Mouse (Mus musculus): ENCODE measurements around the gene Patj. TPM values are rescaled to one million over a fixed set of nuclear protein-coding genes. Genes with fewer than 3 reads are reported as not detected.

The Patj gene
- polyA plus RNA-seq, 1 experiment, result 124 TPM

DNA sequence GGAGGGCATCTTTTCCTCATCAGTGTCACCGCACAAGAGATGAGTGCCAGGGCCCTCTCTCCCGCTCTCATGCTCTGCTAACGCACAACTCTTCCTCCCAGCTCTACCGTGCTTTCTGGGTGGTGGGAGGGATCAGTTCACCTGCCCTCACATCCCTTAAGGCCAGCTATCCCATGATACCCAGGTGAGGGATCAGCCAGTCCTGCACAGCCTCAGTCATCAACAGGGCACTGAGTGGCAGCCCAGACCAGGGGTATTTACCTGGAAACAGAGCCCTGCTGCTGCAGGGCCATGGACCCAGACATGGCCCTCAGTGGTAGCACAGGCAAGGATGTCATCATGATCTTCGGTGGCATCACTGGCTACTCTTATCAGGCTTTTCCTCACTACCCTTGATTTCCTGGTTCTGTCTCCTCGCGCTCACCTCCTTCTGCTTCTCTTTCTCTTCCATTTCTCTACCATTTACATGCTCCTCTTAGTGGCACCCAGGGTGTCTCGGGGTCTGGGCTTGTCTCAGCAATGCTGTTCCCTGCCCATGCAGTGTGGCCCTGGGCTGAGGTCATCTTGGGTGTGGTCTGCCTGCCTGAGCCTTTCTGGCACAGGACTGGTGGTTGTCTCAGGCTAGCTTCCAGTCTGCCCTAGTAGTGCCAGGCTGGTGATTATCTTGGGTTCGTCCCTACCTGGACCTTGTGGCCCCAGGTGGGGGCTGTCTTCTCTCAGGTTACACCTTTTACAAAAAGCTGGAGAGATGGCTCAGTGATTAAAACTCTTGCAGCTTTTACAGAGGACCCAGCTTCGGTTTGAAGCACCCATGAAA is 40.3 kb downstream of the Patj start:
- WGBS, result 88% methylated on average over 10 of the region's 10 CpGs
- no peak for TF ChIP-seq CTCF (IDR thresholded peaks at IDR 0.05; ENCODE audit: borderline replicate concordance, insufficient read depth, low read depth, low read length)
- no peak for TF ChIP-seq POLR2A (IDR thresholded peaks at IDR 0.05; ENCODE audit: borderline replicate concordance, insufficient read depth, low read length)

DNA sequence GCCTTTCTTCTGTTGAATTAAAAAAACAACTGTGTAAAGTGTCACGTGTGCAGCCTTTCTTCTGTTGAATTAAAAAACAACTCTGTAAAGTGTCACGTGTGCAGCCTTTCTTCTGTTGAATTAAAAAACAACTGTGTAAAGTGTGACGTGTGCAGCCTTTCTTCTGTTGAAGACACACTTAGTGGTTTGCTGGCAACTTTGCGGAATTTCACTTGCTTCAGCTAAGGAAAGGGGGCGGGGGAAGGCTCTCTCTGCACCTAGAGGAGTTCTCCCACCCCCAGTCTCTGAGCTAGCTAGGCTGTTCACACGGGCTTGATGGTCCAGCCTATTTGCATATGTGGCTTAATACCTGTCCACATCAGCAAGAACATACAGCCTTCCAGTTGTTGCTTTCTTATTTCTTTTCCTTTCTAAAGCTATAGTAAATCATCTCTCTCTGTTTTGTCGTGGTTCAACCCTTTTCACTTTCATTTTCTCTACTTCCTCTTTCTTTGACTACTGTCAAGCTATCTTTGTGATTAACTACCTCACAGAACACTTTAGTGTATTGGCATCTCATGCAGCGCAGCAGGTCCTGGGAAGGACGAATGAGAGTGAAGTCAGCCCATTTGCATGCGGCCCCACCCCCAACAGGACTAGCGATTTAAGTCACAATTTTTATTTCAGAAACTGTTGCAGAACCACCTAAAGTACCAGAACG is 41.2 kb downstream of the Patj start:
- Histone ChIP-seq H3K4me1 (ENCODE audit: control insufficient read depth, insufficient read depth, low read length) (no peaks in the 10 kb centered on the region), H3K27ac (ENCODE audit: insufficient read depth, low read length) (no peak overlapping the region), H3K4me3 (replicated peaks; ENCODE audit: insufficient read depth, low read depth, low read length) (no peak overlapping the region), H3K27me3 (ENCODE audit: control insufficient read depth, insufficient read depth, low read length) (no peaks in the 10 kb centered on the region)
- no peak for DNase-seq
- 77% methylated on average over 12 of the region's 12 CpGs for WGBS
- no peak for TF ChIP-seq POLR2A (IDR thresholded peaks at IDR 0.05; ENCODE audit: borderline replicate concordance, insufficient read depth, low read length)
- no peak for TF ChIP-seq CTCF (IDR thresholded peaks at IDR 0.05; ENCODE audit: borderline replicate concordance, insufficient read depth, low read depth, low read length)

More for the DNA sequence above, 40.3 kb downstream of the Patj start:
- DNase-seq, result no peak
- no peaks in the 10 kb centered on the region for H3K4me1 ChIP-seq (ENCODE audit: control insufficient read depth, insufficient read depth, low read length)
- no peaks in the 10 kb centered on the region for H3K27me3 ChIP-seq (ENCODE audit: control insufficient read depth, insufficient read depth, low read length)
- H3K4me3 ChIP-seq (replicated peaks; ENCODE audit: insufficient read depth, low read depth, low read length), result no peak overlapping the region
- no peak overlapping the region for H3K27ac ChIP-seq (ENCODE audit: insufficient read depth, low read length)

DNA sequence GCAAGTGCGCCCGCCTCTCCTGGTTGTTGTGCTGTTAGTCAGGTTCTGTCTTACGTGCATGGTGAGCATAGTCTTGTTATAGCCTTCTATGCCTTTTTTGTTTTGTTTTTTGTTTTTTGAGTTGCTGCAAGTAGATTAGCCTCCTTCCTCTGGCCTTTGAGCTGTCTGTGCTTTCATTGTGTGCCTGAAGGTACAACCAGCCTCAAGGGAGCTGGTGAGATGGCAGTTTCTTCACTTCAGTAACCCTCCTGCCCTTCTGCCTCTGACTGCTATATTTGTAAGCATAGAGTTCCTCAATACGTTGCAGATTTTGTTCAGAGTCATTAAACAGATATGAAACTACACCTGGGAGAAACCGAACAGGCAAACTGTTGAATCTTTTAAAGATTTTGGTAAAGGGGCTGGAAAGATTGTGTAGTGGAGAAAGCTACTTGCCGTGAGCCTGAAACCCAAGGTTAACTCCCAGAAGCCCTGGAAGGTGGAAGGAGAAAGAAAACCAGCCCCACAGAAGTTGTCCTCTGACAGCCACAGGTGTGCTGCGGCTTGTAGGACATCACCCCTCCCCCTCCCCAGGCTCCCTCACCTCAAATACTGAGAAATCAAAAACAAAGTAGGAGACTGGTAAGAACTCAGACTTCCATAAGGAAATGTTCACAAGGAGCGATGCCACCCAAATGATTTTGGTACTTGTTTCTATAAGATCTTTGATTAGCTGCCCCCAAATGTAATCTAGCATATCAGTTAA is 43.8 kb downstream of the Patj start:
- H3K27me3 ChIP-seq (ENCODE audit: control insufficient read depth, insufficient read depth, low read length), result no peaks in the 10 kb centered on the region
- TF ChIP-seq POLR2A (IDR thresholded peaks at IDR 0.05; ENCODE audit: borderline replicate concordance, insufficient read depth, low read length) (no peak), CTCF (IDR thresholded peaks at IDR 0.05; ENCODE audit: borderline replicate concordance, insufficient read depth, low read depth, low read length) (no peak)
- 89% methylated on average over 8 of the region's 8 CpGs for WGBS
- H3K4me3 ChIP-seq (replicated peaks; ENCODE audit: insufficient read depth, low read depth, low read length), result no peak overlapping the region
- DNase-seq, result no peak
- H3K27ac ChIP-seq (ENCODE audit: insufficient read depth, low read length), result no peak overlapping the region
- no peaks in the 10 kb centered on the region for H3K4me1 ChIP-seq (ENCODE audit: control insufficient read depth, insufficient read depth, low read length)

DNA sequence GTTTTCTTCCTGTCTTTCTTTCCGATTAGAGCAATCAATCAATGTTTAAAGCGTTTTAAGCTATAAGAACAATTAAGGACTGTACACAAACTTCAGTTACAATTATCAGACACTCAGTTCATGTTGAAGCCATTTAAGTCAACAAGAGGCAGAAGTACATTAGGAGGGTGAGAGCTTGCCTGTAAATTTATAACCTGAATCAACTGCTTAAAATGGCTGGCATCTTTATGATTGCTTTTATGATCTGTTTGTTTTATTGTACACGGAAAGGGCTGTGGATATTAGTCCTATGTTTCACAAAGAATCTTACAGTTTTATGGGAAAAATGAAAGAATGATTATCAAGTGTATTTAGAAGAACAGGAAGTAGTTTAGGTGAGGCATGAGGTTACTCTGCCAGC is 45.7 kb downstream of the Patj start:
- no peaks in the 10 kb centered on the region for H3K27me3 ChIP-seq (ENCODE audit: control insufficient read depth, insufficient read depth, low read length)
- H3K27ac ChIP-seq (ENCODE audit: insufficient read depth, low read length), result no peak overlapping the region
- TF ChIP-seq POLR2A (IDR thresholded peaks at IDR 0.05; ENCODE audit: borderline replicate concordance, insufficient read depth, low read length), result no peak
- H3K4me3 ChIP-seq (replicated peaks; ENCODE audit: insufficient read depth, low read depth, low read length), result no peak overlapping the region
- no peaks in the 10 kb centered on the region for H3K4me1 ChIP-seq (ENCODE audit: control insufficient read depth, insufficient read depth, low read length)
- 90% methylated on average over 3 of the region's 3 CpGs for WGBS
- no peak for DNase-seq

DNA sequence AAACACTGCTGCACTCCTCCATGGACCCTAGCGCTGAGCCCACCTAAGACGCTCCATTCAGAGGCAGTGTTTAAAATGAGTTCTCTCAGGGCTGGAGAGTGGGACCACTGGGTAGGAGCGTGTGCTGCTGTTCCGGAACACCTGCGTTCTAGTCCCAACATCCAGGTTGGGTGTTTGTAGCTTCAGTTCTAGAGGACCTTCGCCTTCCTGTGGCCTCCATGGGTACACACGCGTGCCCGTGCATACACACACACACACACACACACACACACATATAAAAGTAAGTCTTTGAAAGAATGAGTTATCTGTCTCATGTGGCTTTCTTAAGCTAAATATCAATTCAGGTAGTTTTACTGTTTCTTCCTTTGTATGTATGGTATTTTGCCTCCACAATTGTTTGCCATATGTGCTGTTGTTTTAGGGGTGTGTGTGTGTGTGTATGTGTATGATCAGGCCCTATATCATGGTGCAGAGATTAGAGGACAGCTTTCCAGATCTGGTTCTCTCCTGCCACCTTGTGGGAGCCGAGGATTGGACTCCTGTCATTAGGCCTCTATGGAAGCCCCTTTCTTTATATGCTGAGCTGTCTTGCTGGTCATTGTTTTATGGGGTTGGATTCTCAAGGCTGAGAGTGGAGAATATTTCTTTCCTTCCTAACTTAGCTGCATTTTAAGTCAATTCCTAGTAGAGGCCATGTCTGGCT is 49.0 kb downstream of the Patj start:
- Histone ChIP-seq H3K27ac (ENCODE audit: insufficient read depth, low read length) (no peak overlapping the region), H3K4me3 (replicated peaks; ENCODE audit: insufficient read depth, low read depth, low read length) (no peak overlapping the region), H3K27me3 (ENCODE audit: control insufficient read depth, insufficient read depth, low read length) (no peaks in the 10 kb centered on the region), H3K4me1 (ENCODE audit: control insufficient read depth, insufficient read depth, low read length) (no peaks in the 10 kb centered on the region)
- peak; percentile 10 to 33 for DNase-seq
- 80% methylated on average over 10 of the region's 10 CpGs for WGBS
- TF ChIP-seq POLR2A (IDR thresholded peaks at IDR 0.05; ENCODE audit: borderline replicate concordance, insufficient read depth, low read length) (no peak), CTCF (IDR thresholded peaks at IDR 0.05; ENCODE audit: borderline replicate concordance, insufficient read depth, low read depth, low read length) (peak; percentile 61; the same call in 1 of the 2 replicates)

DNA sequence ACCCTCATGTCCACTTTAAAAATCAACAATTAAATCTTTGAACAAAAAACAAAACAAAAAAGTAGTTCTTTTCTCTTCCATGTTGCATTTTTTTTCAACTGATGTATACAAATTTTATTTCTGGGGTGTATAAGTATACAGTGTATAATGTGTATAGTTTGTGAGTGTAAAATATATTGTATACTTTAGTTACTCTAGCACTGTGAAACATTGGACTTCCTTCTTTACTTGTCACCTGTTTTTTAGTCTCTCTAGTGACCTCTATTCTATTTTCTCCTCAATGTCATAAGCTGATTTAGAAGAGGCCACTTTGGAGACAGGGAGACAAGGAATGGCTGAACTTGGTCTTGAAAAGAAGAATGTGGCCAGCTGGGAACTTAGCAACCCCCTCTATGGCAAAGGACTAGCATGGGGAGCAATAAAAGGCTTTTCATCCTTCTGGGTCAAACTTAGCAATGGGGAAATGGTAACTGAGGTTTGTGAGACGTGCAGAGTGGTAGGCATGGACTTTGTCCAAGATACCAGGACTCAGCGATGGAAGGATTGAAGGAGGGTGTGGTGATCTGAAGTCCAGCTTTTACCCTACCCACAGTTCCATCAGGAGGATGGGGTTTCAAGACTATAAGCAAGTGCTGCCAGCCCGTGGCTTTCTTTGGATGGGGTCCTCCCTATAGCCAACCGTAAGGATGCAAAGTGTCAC is 54.1 kb downstream of the Patj start:
- TF ChIP-seq CTCF (IDR thresholded peaks at IDR 0.05; ENCODE audit: borderline replicate concordance, insufficient read depth, low read depth, low read length) (no peak), POLR2A (IDR thresholded peaks at IDR 0.05; ENCODE audit: borderline replicate concordance, insufficient read depth, low read length) (no peak)
- H3K4me1 ChIP-seq (ENCODE audit: control insufficient read depth, insufficient read depth, low read length), result no peaks in the 10 kb centered on the region
- no peak overlapping the region for H3K27ac ChIP-seq (ENCODE audit: insufficient read depth, low read length)
- H3K27me3 ChIP-seq (ENCODE audit: control insufficient read depth, insufficient read depth, low read length), result no peaks in the 10 kb centered on the region
- no peak overlapping the region for H3K4me3 ChIP-seq (replicated peaks; ENCODE audit: insufficient read depth, low read depth, low read length)
- no peak for DNase-seq
- WGBS, result 80% methylated on average over 4 of the region's 4 CpGs

DNA sequence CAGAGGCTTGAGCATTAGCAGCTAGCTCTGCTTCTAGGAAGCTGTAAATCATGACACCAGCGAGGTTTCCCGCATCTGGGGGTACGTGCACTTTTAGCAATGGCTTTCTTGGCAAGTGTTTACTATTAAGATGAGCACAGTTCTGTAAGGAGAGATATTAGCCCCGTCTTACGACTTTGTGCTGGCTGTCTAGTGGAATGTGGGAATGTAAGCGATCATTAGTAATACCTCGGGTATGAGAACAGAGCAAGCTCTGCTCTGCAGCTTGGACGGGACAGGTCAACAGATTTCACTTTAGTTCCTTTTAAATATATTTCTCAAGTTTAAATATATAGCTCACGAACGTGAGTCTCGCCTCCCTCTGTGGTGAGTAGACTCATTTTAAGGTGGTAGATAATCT is 54.7 kb downstream of the Patj start:
- no peak for DNase-seq
- TF ChIP-seq CTCF (IDR thresholded peaks at IDR 0.05; ENCODE audit: borderline replicate concordance, insufficient read depth, low read depth, low read length) (no peak), POLR2A (IDR thresholded peaks at IDR 0.05; ENCODE audit: borderline replicate concordance, insufficient read depth, low read length) (no peak)
- H3K4me3 ChIP-seq (replicated peaks; ENCODE audit: insufficient read depth, low read depth, low read length), result no peak overlapping the region
- no peaks in the 10 kb centered on the region for H3K27me3 ChIP-seq (ENCODE audit: control insufficient read depth, insufficient read depth, low read length)
- H3K4me1 ChIP-seq (ENCODE audit: control insufficient read depth, insufficient read depth, low read length), result no peaks in the 10 kb centered on the region
- H3K27ac ChIP-seq (ENCODE audit: insufficient read depth, low read length), result no peak overlapping the region
- WGBS, result 94% methylated on average over 11 of the region's 11 CpGs
